Mouse (Mus musculus) kidney, embryonic 16.5 days (tissue): ENCODE measurements around the gene Rev1. TPM values are rescaled to one million over a fixed set of nuclear protein-coding genes. Genes with fewer than 3 reads are reported as not detected.
A peak's percentile ranks its signal among the peaks of the same experiment; 100 is the strongest.

Experiments
- ATAC-seq: fragments of 200-750 bp; cut with Nextera tagmentation; 2 replicates; pipeline ENCODE4 v1.8.0; 2017; ENCODE audit warnings: moderate TSS enrichment; ENCODE audit not compliant: low FRiP score, low TSS enrichment
- H3K27ac ChIP-seq: fragments of 300-500 bp; sonication (generic); 2 replicates; pipeline ENCODE4 v1.5.1; 2014; ENCODE audit warnings: low read length
- H3K27me3 ChIP-seq: fragments of 300-500 bp; sonication (generic); 2 replicates; pipeline ENCODE4 v1.6.1; 2014; ENCODE audit warnings: low read length, control low read depth, mixed read lengths; ENCODE audit not compliant: insufficient read depth
- H3K36me3 ChIP-seq: fragments of 300-500 bp; sonication (generic); 2 replicates; pipeline ENCODE4 v1.6.1; 2014; ENCODE audit warnings: low read length, control low read depth, mixed read lengths; ENCODE audit not compliant: insufficient read depth
- H3K4me1 ChIP-seq: fragments of 300-500 bp; sonication (generic); 2 replicates; pipeline ENCODE4 v1.6.1; 2014; ENCODE audit warnings: low read length, control low read depth, mixed read lengths; ENCODE audit not compliant: insufficient read depth
- H3K4me2 ChIP-seq: fragments of 300-500 bp; sonication (generic); replicated peaks from 2 replicates; pipeline ENCODE4 v1.6.1; 2014; ENCODE audit warnings: low read depth, low read length
- H3K4me3 ChIP-seq: fragments of 300-500 bp; sonication (generic); 2 replicates; pipeline ENCODE4 v1.5.1; 2014; ENCODE audit warnings: mild to moderate bottlenecking, low read length
- H3K9ac ChIP-seq: fragments of 300-500 bp; sonication (generic); replicated peaks from 2 replicates; pipeline ENCODE4 v1.6.1; 2014; ENCODE audit warnings: low read length
- H3K9me3 ChIP-seq: fragments of 300-500 bp; sonication (generic); 2 replicates; pipeline ENCODE4 v1.6.1; 2016; ENCODE audit warnings: low read length, control low read depth
- WGBS: fragments of 180-500 bp; shearing (Covaris S2); extraction: QIAGEN DNeasy Blood & Tissue Kit; methylation state at CpG from one replicate; pipeline ENCODE4 v1.1.7; 2014; 5-methylcytosine and 5-hydroxymethylcytosine counted together
- polyA plus RNA-seq: library from polyadenylated mRNA; unstranded; fragments of >200 nt; fragmentation: Nextera tagmentation; extraction: Ambion mirVana; gene quantifications from 2 replicates; pipeline ENCODE4 v1.2.1, GENCODE M21; 2015

Gene Rev1
- polyA plus RNA-seq: 18.2 and 22.8 TPM in 2 replicates

GRCm38 (mm10) chr1:38129501-38130267 lies at the start of gene Rev1:
TSS of gene Rev1 (minus strand) at chr1:38129801.
- peak within 1 kb of the TSS; percentile 92 for H3K4me2 ChIP-seq
- peak within 1 kb of the TSS; percentile 83 for H3K4me3 ChIP-seq
- H3K27me3 ChIP-seq: no peaks in the 10 kb centered on the region
- H3K36me3 ChIP-seq: no peaks in the 10 kb centered on the region
- peak within 1 kb of the TSS; percentile 86 for H3K27ac ChIP-seq
- 0% methylated on average over 43 of the region's 122 CpGs for WGBS
- H3K9me3 ChIP-seq: no peaks in the 10 kb centered on the region
- H3K9ac ChIP-seq: peak within 1 kb of the TSS; percentile 90
- ATAC-seq: peak; percentile 97
- peaks cover 23% of the 10 kb centered on the region for H3K4me1 ChIP-seq

DNA sequence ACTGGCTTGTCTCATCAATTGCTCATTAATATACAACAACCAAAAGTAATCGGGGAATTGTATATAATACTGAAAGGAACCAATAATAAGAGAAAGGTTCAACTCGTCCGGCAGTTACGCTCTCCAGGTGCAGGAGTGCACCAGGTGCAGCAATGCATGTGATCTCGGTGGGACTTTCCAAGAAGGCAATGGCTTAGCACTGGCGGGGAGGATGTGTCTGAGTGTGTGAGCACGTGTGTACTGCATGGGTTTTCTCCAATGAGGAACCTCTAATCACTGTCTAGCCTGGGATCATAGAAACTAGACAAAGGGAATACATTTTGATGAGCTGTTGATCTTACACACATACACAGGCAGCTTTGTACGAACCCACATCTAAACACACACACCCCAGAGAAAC lies 49.3 kb upstream of the Rev1 start:
- Histone ChIP-seq H3K4me2 (no peak overlapping the region), H3K4me1 (no peaks in the 10 kb centered on the region), H3K9me3 (no peaks in the 10 kb centered on the region), H3K27ac (no peak overlapping the region), H3K36me3 (peaks cover 15% of the 10 kb centered on the region; the same call in 1 of the 2 replicates), H3K9ac (no peak overlapping the region), H3K27me3 (no peaks in the 10 kb centered on the region), H3K4me3 (no peak overlapping the region)
- ATAC-seq: no peak
- 95% methylated on average over 8 of the region's 8 CpGs for WGBS

DNA sequence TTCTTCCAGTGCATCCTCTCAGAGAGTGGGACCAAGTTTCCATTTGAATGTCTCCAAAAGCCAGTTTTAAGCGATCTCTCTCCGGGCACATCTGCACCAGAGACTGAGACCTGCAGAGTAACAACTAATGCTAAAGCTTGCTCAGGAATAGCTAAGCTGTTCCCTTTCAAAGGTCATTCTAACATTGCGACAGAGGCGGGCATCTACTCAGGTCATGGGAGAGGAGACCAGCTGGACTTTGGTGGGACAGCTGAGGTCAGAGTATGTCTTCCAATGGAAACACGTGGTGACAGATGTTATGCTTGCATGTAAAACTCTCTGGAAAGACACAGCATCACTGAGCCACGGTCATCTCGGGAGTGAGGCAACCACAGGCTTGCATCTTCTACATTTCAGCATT lies 46.5 kb upstream of the Rev1 start:
- Histone ChIP-seq H3K27ac (no peak overlapping the region), H3K4me1 (no peaks in the 10 kb centered on the region), H3K9me3 (no peaks in the 10 kb centered on the region), H3K4me3 (no peak overlapping the region), H3K4me2 (no peak overlapping the region), H3K9ac (no peak overlapping the region), H3K27me3 (no peaks in the 10 kb centered on the region), H3K36me3 (peaks cover 13% of the 10 kb centered on the region; the same call in 1 of the 2 replicates)
- WGBS: 85% methylated on average over 7 of the region's 7 CpGs
- ATAC-seq: no peak

GRCm38 (mm10) chr1:38171874-38172273 lies 42.3 kb upstream of the Rev1 start:
- Histone ChIP-seq H3K36me3 (no peaks in the 10 kb centered on the region), H3K27ac (no peak overlapping the region), H3K4me3 (no peak overlapping the region), H3K9ac (no peak overlapping the region), H3K27me3 (no peaks in the 10 kb centered on the region), H3K9me3 (no peaks in the 10 kb centered on the region), H3K4me2 (no peak overlapping the region), H3K4me1 (no peaks in the 10 kb centered on the region)
- WGBS: 75% methylated on average over 4 of the region's 4 CpGs
- no peak for ATAC-seq

GRCm38 (mm10) chr1:38165696-38166095 lies 36.1 kb upstream of the Rev1 start:
- H3K27me3 ChIP-seq: no peaks in the 10 kb centered on the region
- no peak overlapping the region for H3K27ac ChIP-seq
- H3K4me3 ChIP-seq: no peak overlapping the region
- H3K9me3 ChIP-seq: no peaks in the 10 kb centered on the region
- WGBS: 61% methylated on average over 2 of the region's 2 CpGs
- no peak overlapping the region for H3K9ac ChIP-seq
- ATAC-seq: no peak
- no peak overlapping the region for H3K4me2 ChIP-seq
- no peaks in the 10 kb centered on the region for H3K4me1 ChIP-seq
- H3K36me3 ChIP-seq: no peaks in the 10 kb centered on the region

DNA sequence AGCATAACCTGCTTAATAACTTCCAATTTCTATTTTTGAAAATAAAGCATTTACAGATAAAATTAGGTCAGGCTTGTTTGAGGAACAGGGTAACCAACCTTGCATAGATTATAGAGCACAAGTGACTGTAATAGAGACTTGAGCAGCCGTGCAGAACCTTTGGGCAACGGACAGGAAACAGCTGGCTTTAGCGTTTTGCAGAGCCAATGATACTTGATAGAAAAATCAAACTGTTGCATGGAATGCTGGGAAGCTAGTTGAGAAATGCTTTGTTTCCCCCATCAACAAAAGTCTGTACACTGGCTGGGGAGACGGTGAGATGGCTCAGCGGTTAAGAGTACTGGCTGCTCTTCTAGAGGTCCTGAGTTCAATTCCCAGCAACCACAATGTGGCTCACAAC lies 20.5 kb upstream of the Rev1 start:
- H3K27me3 ChIP-seq: no peaks in the 10 kb centered on the region
- H3K36me3 ChIP-seq: no peaks in the 10 kb centered on the region
- WGBS: 56% methylated on average over 5 of the region's 5 CpGs
- ATAC-seq: no peak
- H3K4me1 ChIP-seq: no peaks in the 10 kb centered on the region
- no peak overlapping the region for H3K27ac ChIP-seq
- no peak overlapping the region for H3K4me3 ChIP-seq
- H3K9ac ChIP-seq: no peak overlapping the region
- H3K9me3 ChIP-seq: no peaks in the 10 kb centered on the region
- no peak overlapping the region for H3K4me2 ChIP-seq

GRCm38 (mm10) chr1:38146008-38146407 lies 16.4 kb upstream of the Rev1 start:
- no peaks in the 10 kb centered on the region for H3K36me3 ChIP-seq
- no peak for ATAC-seq
- H3K4me1 ChIP-seq: no peaks in the 10 kb centered on the region
- H3K27ac ChIP-seq: no peak overlapping the region
- no peaks in the 10 kb centered on the region for H3K27me3 ChIP-seq
- WGBS: 93% methylated on average over 4 of the region's 4 CpGs
- H3K9ac ChIP-seq: no peak overlapping the region
- no peaks in the 10 kb centered on the region for H3K9me3 ChIP-seq
- no peak overlapping the region for H3K4me2 ChIP-seq
- no peak overlapping the region for H3K4me3 ChIP-seq

DNA sequence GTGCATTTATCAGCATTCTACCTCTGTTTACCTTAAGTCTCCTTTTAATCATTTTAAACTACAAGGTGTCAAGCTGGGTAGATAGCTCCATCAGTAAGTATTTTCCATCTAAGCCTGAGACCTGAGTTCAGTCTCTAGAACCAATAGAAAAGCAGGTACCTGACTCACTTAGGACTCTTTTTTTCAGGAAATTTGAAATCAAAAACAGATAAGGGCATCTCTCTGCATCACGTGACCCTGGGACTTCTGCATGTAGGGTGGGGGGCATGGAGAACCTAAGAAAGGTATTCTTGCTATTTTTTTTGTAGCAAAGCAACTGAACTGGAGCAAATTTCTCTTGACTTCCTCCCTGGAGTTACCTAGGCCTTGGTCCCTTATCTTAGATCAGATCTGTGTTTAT lies 11.8 kb upstream of the Rev1 start:
- Histone ChIP-seq H3K4me1 (no peaks in the 10 kb centered on the region), H3K9me3 (no peaks in the 10 kb centered on the region), H3K4me2 (no peak overlapping the region), H3K27me3 (no peaks in the 10 kb centered on the region), H3K4me3 (no peak overlapping the region), H3K36me3 (no peaks in the 10 kb centered on the region), H3K27ac (no peak overlapping the region), H3K9ac (no peak overlapping the region)
- ATAC-seq: no peak
- 71% methylated on average over 1 of the region's 1 CpGs for WGBS

GRCm38 (mm10) chr1:38140911-38141310 lies 11.3 kb upstream of the Rev1 start:
- no peaks in the 10 kb centered on the region for H3K36me3 ChIP-seq
- no peak overlapping the region for H3K27ac ChIP-seq
- no peak overlapping the region for H3K9ac ChIP-seq
- no peaks in the 10 kb centered on the region for H3K27me3 ChIP-seq
- H3K4me2 ChIP-seq: no peak overlapping the region
- ATAC-seq: no peak
- WGBS: 88% methylated on average over 2 of the region's 2 CpGs
- no peaks in the 10 kb centered on the region for H3K9me3 ChIP-seq
- H3K4me3 ChIP-seq: no peak overlapping the region
- H3K4me1 ChIP-seq: no peaks in the 10 kb centered on the region

DNA sequence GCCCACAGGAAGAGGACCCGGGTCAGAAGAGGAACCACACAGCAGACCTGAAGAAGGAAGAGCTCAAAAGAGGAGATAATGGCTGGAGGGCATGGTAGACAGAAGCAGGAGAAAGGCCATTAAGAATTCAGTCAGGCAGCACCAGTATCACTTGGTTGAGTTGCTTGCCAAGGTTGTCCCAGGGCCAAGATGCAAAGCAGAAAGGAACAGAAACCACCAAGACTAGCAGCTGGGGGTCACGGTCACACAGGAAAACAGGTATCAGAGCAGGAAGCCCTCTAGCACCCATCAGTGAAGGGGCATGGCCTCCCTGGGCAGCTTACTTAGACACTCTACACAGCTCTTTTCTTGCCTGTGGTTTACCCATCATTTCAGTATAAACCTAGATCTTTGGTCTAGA lies 9.8 kb upstream of the Rev1 start:
- WGBS: 74% methylated on average over 2 of the region's 2 CpGs
- no peak overlapping the region for H3K4me2 ChIP-seq
- H3K4me1 ChIP-seq: no peaks in the 10 kb centered on the region
- H3K4me3 ChIP-seq: no peak overlapping the region
- H3K27ac ChIP-seq: no peak overlapping the region
- H3K27me3 ChIP-seq: no peaks in the 10 kb centered on the region
- no peaks in the 10 kb centered on the region for H3K9me3 ChIP-seq
- no peak overlapping the region for H3K9ac ChIP-seq
- ATAC-seq: no peak
- H3K36me3 ChIP-seq: no peaks in the 10 kb centered on the region
